Mouse (Mus musculus) neutrophil, adult 83 days (primary cell): ENCODE data around the gene Ninj1. TPM values are rescaled to one million over a fixed set of nuclear protein-coding genes. Genes with fewer than 3 reads are reported as not detected.

Experiments
- total RNA-seq, 2 experiments: library from RNA; stranded (reverse); gene quantifications; one replicate each; pipeline ENCODE4 v1.2.4; 2023

Gene Ninj1
- 10 to 100 TPM; 81.9 to 93.3 TPM for total RNA-seq

GRCm38 (mm10) chr13:49187288-49188218, at the start of gene Ninj1:
Gene Ninj1, plus strand, starts transcription at chr13:49187485.

DNA sequence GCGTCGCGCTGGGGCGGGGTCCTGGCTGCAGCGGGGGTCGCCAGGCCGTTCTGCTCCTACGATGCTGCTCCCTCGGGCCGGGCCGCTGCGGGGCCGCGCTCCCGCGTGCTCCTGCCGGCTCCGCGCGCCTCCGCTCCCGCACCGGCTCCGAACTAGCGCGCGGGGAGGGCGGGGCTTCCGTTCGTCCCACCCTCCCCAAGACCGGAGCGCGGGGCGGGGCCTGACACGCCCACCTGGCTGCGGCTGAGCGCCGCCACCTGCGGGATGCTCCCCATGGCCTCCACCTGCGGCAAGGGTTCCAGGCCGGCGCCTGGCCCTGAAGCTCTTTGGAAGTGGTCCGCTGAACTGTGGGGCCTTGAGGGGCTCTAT, 39.4 kb upstream of the Ninj1 start, which contains the start of gene Wnk2:
Gene Wnk2, minus strand, starts transcription at position 157 of the 369 bp plus-strand sequence.

DNA sequence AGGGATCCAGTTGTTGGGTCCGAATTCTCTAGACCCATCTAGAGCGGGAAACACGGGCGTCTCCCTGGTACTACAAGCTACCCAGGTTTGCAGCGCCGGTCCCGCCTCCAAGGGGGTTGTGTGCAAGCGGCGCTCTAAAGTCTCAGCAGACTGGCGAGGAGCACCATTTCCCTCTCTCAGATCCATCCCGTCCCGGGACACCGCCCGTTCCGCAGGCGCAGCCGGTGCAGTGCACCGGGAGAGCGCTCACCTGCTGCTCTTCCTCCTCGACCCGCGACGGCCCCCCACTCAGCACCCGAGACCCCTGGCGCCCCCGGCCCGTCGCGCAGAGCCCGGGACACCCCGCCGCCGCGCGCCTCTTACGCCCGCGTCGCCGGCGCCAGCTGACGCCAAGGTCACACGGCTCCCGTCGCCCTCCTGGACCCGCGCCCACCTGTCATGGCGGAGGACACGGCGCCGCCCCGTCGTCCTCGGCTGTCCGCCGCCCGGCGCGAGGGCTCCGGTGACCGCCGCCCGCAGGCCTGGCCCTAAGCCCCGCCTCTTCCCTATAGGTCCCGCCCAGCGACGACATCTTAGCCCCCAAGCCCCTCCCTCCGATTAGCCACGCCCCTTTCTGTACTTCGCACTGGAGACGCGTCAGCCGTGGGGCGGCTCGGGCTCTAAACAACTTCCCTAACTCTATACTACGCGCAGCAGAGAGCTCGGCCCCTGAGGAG, 28.4 kb downstream of the Ninj1 start, which contains the start of gene Card19:
Gene Card19, minus strand, starts transcription at position 534 of the 716 bp plus-strand sequence.

Other genes with a start within 250 kb of the Ninj1 start
- 100 to 1,000 TPM; 100 to 102 TPM for gene Fam120a, start 219.5 kb upstream of the Ninj1 start, total RNA-seq
- gene Wnk2, start 39.5 kb upstream of the Ninj1 start, total RNA-seq = under 1 TPM; 0.15 to 0.33 TPM
- gene Card19, start 28.6 kb downstream of the Ninj1 start, total RNA-seq = 100 to 1,000 TPM; 132 to 146 TPM
- 10 to 100 TPM; 35.0 to 37.8 TPM for gene Susd3, start 61.2 kb downstream of the Ninj1 start, total RNA-seq
- 10 to 100 TPM; 89.1 to 99.3 TPM for gene Fgd3, start 132.8 kb downstream of the Ninj1 start, total RNA-seq
- gene Bicd2, start 154.1 kb downstream of the Ninj1 start, total RNA-seq = 10 to 100 TPM; 16.5 to 16.9 TPM
- gene Ippk, start 233.8 kb downstream of the Ninj1 start, total RNA-seq = 1 to 10 TPM; 4.6 to 5.1 TPM